Mouse (Mus musculus) embryonic facial prominence, embryonic 14.5 days (tissue): Measurements from ENCODE around the gene Ly6g5c. TPM values are rescaled to one million over a fixed set of nuclear protein-coding genes. Genes with fewer than 3 reads are reported as not detected.
"Not testable (repeated sequence)": the region's sequence is repeated elsewhere in the genome, so short reads cannot be mapped to it uniquely, and the experiment has no call there.

Source experiments
- ATAC-seq: fragments of 200-750 bp; cut with Nextera tagmentation; 2 replicates; pipeline ENCODE4 v1.8.0; 2017; ENCODE audit warnings: low read depth, moderate number of reproducible peaks, moderate TSS enrichment
- DNase-seq: peaks from one replicate; pipeline ENCODE4 v3.0.0-alpha.2; 2015; ENCODE audit warnings: low spot score
- H3K27ac ChIP-seq: fragments of 300-500 bp; sonication (generic); replicated peaks from 2 replicates; pipeline ENCODE4 v1.5.1; 2014; ENCODE audit warnings: low read depth, mild to moderate bottlenecking, low read length, moderate library complexity
- H3K27me3 ChIP-seq: fragments of 300-500 bp; sonication (generic); replicated peaks from 2 replicates; pipeline ENCODE4 v1.6.1; 2014; ENCODE audit warnings: low read length; ENCODE audit not compliant: control insufficient read depth, insufficient read depth
- H3K36me3 ChIP-seq: fragments of 300-500 bp; sonication (generic); 2 replicates; pipeline ENCODE4 v1.6.1; 2014; ENCODE audit warnings: low read length, mixed read lengths; ENCODE audit not compliant: control insufficient read depth, insufficient read depth
- H3K4me1 ChIP-seq: fragments of 300-500 bp; sonication (generic); 2 replicates; pipeline ENCODE4 v1.6.1; 2014; ENCODE audit warnings: antibody characterized with exemption, low read length; ENCODE audit not compliant: control insufficient read depth, insufficient read depth
- H3K4me2 ChIP-seq: fragments of 300-500 bp; sonication (generic); 2 replicates; pipeline ENCODE4 v1.6.1; 2014; ENCODE audit warnings: low read depth, mild to moderate bottlenecking, low read length, moderate library complexity, mixed read lengths
- H3K4me3 ChIP-seq: fragments of 300-500 bp; sonication (generic); 2 replicates; pipeline ENCODE4 v1.5.1; 2014; ENCODE audit warnings: low read depth, mild to moderate bottlenecking, low read length
- H3K9ac ChIP-seq: fragments of 300-500 bp; sonication (generic); 2 replicates; pipeline ENCODE4 v1.6.1; 2014; ENCODE audit warnings: low read depth, mild to moderate bottlenecking, low read length, moderate library complexity, mixed read lengths
- H3K9me3 ChIP-seq: fragments of 300-500 bp; sonication (generic); 2 replicates; pipeline ENCODE4 v1.6.1; 2016; ENCODE audit warnings: low read length; ENCODE audit not compliant: control insufficient read depth
- WGBS: fragments of 180-500 bp; shearing (Covaris S2); extraction: QIAGEN DNeasy Blood & Tissue Kit; methylation state at CpG from one replicate; pipeline ENCODE4 v1.1.7; 2014; 5-methylcytosine and 5-hydroxymethylcytosine counted together
- polyA plus RNA-seq: library from polyadenylated mRNA; unstranded; fragments of >200 nt; fragmentation: Nextera tagmentation; extraction: Ambion mirVana; gene quantifications from 2 replicates; pipeline ENCODE4 v1.2.1, GENCODE M21; 2014

Ly6g5c gene
- polyA plus RNA-seq, 1 experiment from 2014 or later: not detected

- 75% methylated on average over 9 of the region's 9 CpGs for WGBS
- Histone ChIP-seq H3K4me3 (no peak overlapping the region), H3K27ac (no peak overlapping the region), H3K27me3 (no peaks in the 10 kb centered on the region), H3K9me3 (no peaks in the 10 kb centered on the region), H3K4me1 (no peaks in the 10 kb centered on the region), H3K36me3 (peaks cover 26% of the 10 kb centered on the region), H3K9ac (no peak overlapping the region), H3K4me2 (no peak overlapping the region)
- DNase-seq: no peak
- ATAC-seq: no peak
Observed at GRCm38 (mm10) chr17:35111774-35112173, 3.7 kb downstream of the Ly6g5c start.

GRCm38 (mm10) chr17:35115046-35116019 is 7.3 kb downstream of the Ly6g5c start, which contains the start of gene Ly6g5b:
Ly6g5b (minus strand) TSS chr17:35115428.
- DNase-seq: no peak
- Histone ChIP-seq H3K27me3 (no peaks in the 10 kb centered on the region), H3K36me3 (peaks cover 55% of the 10 kb centered on the region), H3K9ac (no peak within 1 kb of the TSS), H3K27ac (no peak within 1 kb of the TSS), H3K4me2 (no peak within 1 kb of the TSS), H3K4me1 (peaks cover 5% of the 10 kb centered on the region), H3K4me3 (no peak within 1 kb of the TSS), H3K9me3 (no peaks in the 10 kb centered on the region)
- ATAC-seq: no peak
- WGBS: 84% methylated on average over 8 of the region's 8 CpGs

GRCm38 (mm10) chr17:35120745-35121142 is 12.7 kb downstream of the Ly6g5c start:
- under 1% methylated on average over 33 of the region's 33 CpGs for WGBS
- peak overlapping the region; percentile 88 for H3K4me3 ChIP-seq
- peak overlapping the region; percentile 81 for H3K4me2 ChIP-seq
- peaks cover 10% of the 10 kb centered on the region for H3K4me1 ChIP-seq
- peak overlapping the region; percentile 90 for H3K9ac ChIP-seq
- ATAC-seq (no peak), DNase-seq (no peak)
- H3K9me3 ChIP-seq: no peaks in the 10 kb centered on the region
- peaks cover 45% of the 10 kb centered on the region for H3K36me3 ChIP-seq
- peak overlapping the region; percentile 69 for H3K27ac ChIP-seq
- no peaks in the 10 kb centered on the region for H3K27me3 ChIP-seq

- Histone ChIP-seq H3K9me3 (no peaks in the 10 kb centered on the region), H3K4me3 (peak within 1 kb of the TSS; percentile 88), H3K9ac (peak within 1 kb of the TSS; percentile 90), H3K27me3 (no peaks in the 10 kb centered on the region), H3K4me2 (peak within 1 kb of the TSS; percentile 93), H3K36me3 (peaks cover 40% of the 10 kb centered on the region), H3K27ac (peak within 1 kb of the TSS; percentile 92), H3K4me1 (peaks cover 11% of the 10 kb centered on the region)
- ATAC-seq: peak; percentile 95
- peak; percentile 100 for DNase-seq
- WGBS: under 1% methylated on average over 34 of the region's 50 CpGs
Observed at GRCm38 (mm10) chr17:35121143-35121799, 13.2 kb downstream of the Ly6g5c start, which contains the start of gene Gpank1. Gpank1 (plus strand) TSS chr17:35121455.

- Histone ChIP-seq H3K27me3 (no peaks in the 10 kb centered on the region), H3K9ac (peak within 1 kb of the TSS; percentile 90), H3K4me2 (peak within 1 kb of the TSS; percentile 93), H3K4me3 (peak within 1 kb of the TSS; percentile 88), H3K27ac (peak within 1 kb of the TSS; percentile 92), H3K36me3 (peaks cover 34% of the 10 kb centered on the region), H3K9me3 (no peaks in the 10 kb centered on the region), H3K4me1 (peaks cover 15% of the 10 kb centered on the region)
- ATAC-seq (no peak; the same call in 1 of the 2 replicates), DNase-seq (peak; percentile 85)
- 1% methylated on average over 19 of the region's 19 CpGs for WGBS
Observed at GRCm38 (mm10) chr17:35121871-35122303, 13.8 kb downstream of the Ly6g5c start, which contains the start of gene Csnk2b. Csnk2b (minus strand) TSS chr17:35122053.

- H3K27ac ChIP-seq, H3K9ac ChIP-seq, DNase-seq, H3K9me3 ChIP-seq, H3K4me2 ChIP-seq, H3K4me3 ChIP-seq, H3K27me3 ChIP-seq, ATAC-seq: not testable (repeated sequence)
- H3K4me1 ChIP-seq: peaks cover 19% of the 10 kb centered on the region
- WGBS: 85% methylated on average over 9 of the region's 9 CpGs
- H3K36me3 ChIP-seq: peaks cover 25% of the 10 kb centered on the region
Observed at GRCm38 (mm10) chr17:35123287-35123686, 15.2 kb downstream of the Ly6g5c start.

- H3K4me2 ChIP-seq, H3K9me3 ChIP-seq, DNase-seq, H3K27me3 ChIP-seq, H3K27ac ChIP-seq, ATAC-seq, H3K9ac ChIP-seq, H3K4me3 ChIP-seq: not testable (repeated sequence)
- Histone ChIP-seq H3K4me1 (peaks cover 19% of the 10 kb centered on the region), H3K36me3 (peaks cover 25% of the 10 kb centered on the region; the same call in 1 of the 2 replicates)
- WGBS: 93% methylated on average over 12 of the region's 12 CpGs
Observed at GRCm38 (mm10) chr17:35124261-35124896, 16.3 kb downstream of the Ly6g5c start.

GRCm38 (mm10) chr17:35125081-35125480 is 17.0 kb downstream of the Ly6g5c start:
- Histone ChIP-seq H3K9me3 (no peaks in the 10 kb centered on the region), H3K4me3 (no peak overlapping the region), H3K36me3 (peaks cover 28% of the 10 kb centered on the region; the same call in 1 of the 2 replicates), H3K27me3 (no peaks in the 10 kb centered on the region), H3K4me1 (peaks cover 15% of the 10 kb centered on the region), H3K27ac (no peak overlapping the region), H3K4me2 (0 out of 2 replicates have a peak overlapping the region, but pooled peaks have one; percentile 87), H3K9ac (peak overlapping the region; percentile 78; the same call in 1 of the 2 replicates)
- no peak for ATAC-seq
- DNase-seq: no peak
- 85% methylated on average over 1 of the region's 1 CpGs for WGBS
